Mouse (Mus musculus) neural tube, embryonic 12.5 days (tissue): ENCODE results near the gene Atxn7l2. TPM values are rescaled to one million over a fixed set of nuclear protein-coding genes. Genes with fewer than 3 reads are reported as not detected.
"Not testable (repeated sequence)": the region's sequence is repeated elsewhere in the genome, so short reads cannot be mapped to it uniquely, and the experiment has no call there.

Experiments used
- ATAC-seq: fragments of 200-750 bp; cut with Nextera tagmentation; 2 replicates; pipeline ENCODE4 v1.8.0; 2017; ENCODE audit warnings: low read depth, mild to moderate bottlenecking, moderate TSS enrichment, moderate library complexity; ENCODE audit not compliant: low FRiP score
- H3K27ac ChIP-seq: fragments of 300-500 bp; sonication (generic); 2 replicates; pipeline ENCODE4 v1.5.1; 2016
- H3K27me3 ChIP-seq: fragments of 300-500 bp; sonication (generic); replicated peaks from 2 replicates; pipeline ENCODE4 v1.6.1; 2016; ENCODE audit warnings: mild to moderate bottlenecking
- H3K36me3 ChIP-seq: fragments of 300-500 bp; sonication (generic); 2 replicates; pipeline ENCODE4 v1.6.1; 2016; ENCODE audit warnings: mild to moderate bottlenecking
- H3K4me1 ChIP-seq: fragments of 300-500 bp; sonication (generic); 2 replicates; pipeline ENCODE4 v1.6.1; 2016
- H3K4me2 ChIP-seq: fragments of 300-500 bp; sonication (generic); replicated peaks from 2 replicates; pipeline ENCODE4 v1.6.1; 2016; ENCODE audit warnings: mild to moderate bottlenecking
- H3K4me3 ChIP-seq: fragments of 300-500 bp; sonication (generic); 2 replicates; pipeline ENCODE4 v1.5.1; 2016
- H3K9ac ChIP-seq: fragments of 300-500 bp; sonication (generic); 2 replicates; pipeline ENCODE4 v1.6.1; 2016; ENCODE audit warnings: mild to moderate bottlenecking
- H3K9me3 ChIP-seq: fragments of 300-500 bp; sonication (generic); 2 replicates; pipeline ENCODE4 v1.6.1; 2016; ENCODE audit warnings: mild to moderate bottlenecking
- WGBS: fragments of 180-500 bp; shearing (Covaris S2); methylation state at CpG from one replicate; pipeline ENCODE4 v1.1.7; 2016; 5-methylcytosine and 5-hydroxymethylcytosine counted together
- polyA plus RNA-seq: library from polyadenylated mRNA; unstranded; fragments of >200 nt; fragmentation: Nextera tagmentation; extraction: Ambion mirVana; gene quantifications from 2 replicates; pipeline ENCODE4 v1.2.1, GENCODE M21; 2016

The Atxn7l2 gene
- polyA plus RNA-seq, result 28.8 and 30.4 TPM in 2 replicates

GRCm38 (mm10) chr3:108210771-108211139, at the start of gene Atxn7l2:
TSS of gene Atxn7l2 (minus strand) at chr3:108210934.
- no peaks in the 10 kb centered on the region for H3K9me3 ChIP-seq
- H3K9ac ChIP-seq, result peak within 1 kb of the TSS; percentile 83
- under 1% methylated on average over 14 of the region's 14 CpGs for WGBS
- peaks cover 26% of the 10 kb centered on the region for H3K36me3 ChIP-seq
- H3K27me3 ChIP-seq, result no peaks in the 10 kb centered on the region
- peaks cover 20% of the 10 kb centered on the region for H3K4me1 ChIP-seq
- H3K4me3 ChIP-seq, result peak within 1 kb of the TSS; percentile 65
- peak within 1 kb of the TSS; percentile 81 for H3K4me2 ChIP-seq
- peak; percentile 90 for ATAC-seq
- H3K27ac ChIP-seq, result peak within 1 kb of the TSS; percentile 81

DNA sequence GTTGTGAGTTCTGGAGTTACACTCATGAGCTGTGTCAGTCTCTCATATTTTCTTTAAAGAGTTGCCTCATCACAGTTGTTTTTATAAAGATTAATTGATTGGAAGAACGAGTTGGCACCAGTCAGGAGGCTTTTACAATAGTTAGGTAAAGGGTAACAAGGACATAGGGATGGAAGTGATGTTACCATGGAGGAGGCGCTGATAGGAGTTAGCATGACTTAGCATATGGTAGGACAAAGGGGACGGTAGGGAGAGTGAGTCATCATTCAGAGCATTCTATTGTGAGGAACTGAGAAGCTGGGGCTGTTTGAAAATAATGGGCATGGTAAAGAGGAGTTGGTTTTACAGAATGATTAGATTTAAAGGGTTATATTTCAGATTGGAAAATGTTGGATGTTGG, 48.6 kb upstream of the Atxn7l2 start:
- ATAC-seq, result no peak
- no peak overlapping the region for H3K4me3 ChIP-seq
- peak overlapping the region; percentile 72; the same call in 1 of the 2 replicates for H3K4me2 ChIP-seq
- peaks cover 14% of the 10 kb centered on the region for H3K36me3 ChIP-seq
- no peak overlapping the region for H3K27ac ChIP-seq
- no peak overlapping the region for H3K9ac ChIP-seq
- no peaks in the 10 kb centered on the region for H3K27me3 ChIP-seq
- no peaks in the 10 kb centered on the region for H3K9me3 ChIP-seq
- peaks cover 13% of the 10 kb centered on the region for H3K4me1 ChIP-seq
- WGBS, result 52% methylated on average over 3 of the region's 3 CpGs

GRCm38 (mm10) chr3:108257831-108258500, 47.2 kb upstream of the Atxn7l2 start:
- peak overlapping the region; percentile 72 for H3K4me2 ChIP-seq
- WGBS, result 78% methylated on average over 3 of the region's 3 CpGs
- H3K27me3 ChIP-seq, result no peaks in the 10 kb centered on the region
- H3K27ac ChIP-seq, result no peak overlapping the region
- peaks cover 13% of the 10 kb centered on the region for H3K4me1 ChIP-seq
- no peaks in the 10 kb centered on the region for H3K9me3 ChIP-seq
- H3K36me3 ChIP-seq, result peaks cover 9% of the 10 kb centered on the region
- ATAC-seq, result no peak
- peak overlapping the region; percentile 83 for H3K9ac ChIP-seq
- H3K4me3 ChIP-seq, result peak overlapping the region; percentile 94

- Histone ChIP-seq H3K36me3 (peaks cover 2% of the 10 kb centered on the region; the same call in 1 of the 2 replicates), H3K4me3 (peak within 1 kb of the TSS; percentile 94), H3K9ac (peak within 1 kb of the TSS; percentile 83), H3K9me3 (no peaks in the 10 kb centered on the region), H3K4me2 (peak within 1 kb of the TSS; percentile 72), H3K27ac (no peak within 1 kb of the TSS), H3K4me1 (peaks cover 13% of the 10 kb centered on the region), H3K27me3 (no peaks in the 10 kb centered on the region)
- under 1% methylated on average over 79 of the region's 79 CpGs for WGBS
- peak; percentile 99 for ATAC-seq
Measured at GRCm38 (mm10) chr3:108256719-108257637, 46.2 kb upstream of the Atxn7l2 start, which contains the start of gene Psma5. TSS of gene Psma5 (plus strand) at chr3:108256926.

- ATAC-seq, result no peak
- no peak overlapping the region for H3K9ac ChIP-seq
- no peak overlapping the region for H3K27ac ChIP-seq
- H3K4me2 ChIP-seq, result no peak overlapping the region
- H3K36me3 ChIP-seq, result no peaks in the 10 kb centered on the region
- H3K9me3 ChIP-seq, result no peaks in the 10 kb centered on the region
- no peaks in the 10 kb centered on the region for H3K4me1 ChIP-seq
- no peaks in the 10 kb centered on the region for H3K27me3 ChIP-seq
- no peak overlapping the region for H3K4me3 ChIP-seq
- 87% methylated on average over 2 of the region's 2 CpGs for WGBS
Measured at GRCm38 (mm10) chr3:108246857-108247256, 36.1 kb upstream of the Atxn7l2 start.

DNA sequence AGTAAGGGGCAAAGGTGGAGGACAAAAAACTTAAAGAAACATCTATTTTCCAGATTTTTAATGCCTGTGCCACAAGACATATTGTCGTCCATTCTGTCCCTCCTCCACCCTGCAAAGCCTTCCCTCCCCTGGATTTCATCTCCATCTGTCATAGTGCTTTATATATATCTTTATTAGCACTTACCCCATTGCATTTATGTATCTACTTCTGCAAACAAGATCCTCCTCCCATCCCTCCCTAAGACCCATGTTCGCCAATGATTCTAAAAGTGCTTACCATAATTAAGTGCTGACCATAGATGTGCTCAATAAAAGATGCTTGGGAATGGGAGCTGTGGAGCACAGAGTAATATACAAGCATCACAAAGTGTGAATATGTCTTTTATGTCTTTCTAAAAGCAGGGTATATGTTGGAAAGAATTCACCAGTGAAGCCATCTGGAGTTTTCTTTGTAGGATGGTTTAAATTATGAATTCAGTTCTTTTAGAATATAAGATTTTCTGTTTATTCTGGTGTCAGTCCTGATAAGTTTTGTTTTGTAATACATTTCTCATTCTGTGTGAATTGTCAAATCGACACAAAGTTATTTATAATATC, 30.6 kb upstream of the Atxn7l2 start:
- WGBS, result 90% methylated on average over 3 of the region's 3 CpGs
- H3K4me2 ChIP-seq, result no peak overlapping the region
- no peak overlapping the region for H3K27ac ChIP-seq
- H3K9me3 ChIP-seq, result no peaks in the 10 kb centered on the region
- H3K36me3 ChIP-seq, result no peaks in the 10 kb centered on the region
- no peak overlapping the region for H3K9ac ChIP-seq
- no peak for ATAC-seq
- no peak overlapping the region for H3K4me3 ChIP-seq
- H3K27me3 ChIP-seq, result no peaks in the 10 kb centered on the region
- no peaks in the 10 kb centered on the region for H3K4me1 ChIP-seq

DNA sequence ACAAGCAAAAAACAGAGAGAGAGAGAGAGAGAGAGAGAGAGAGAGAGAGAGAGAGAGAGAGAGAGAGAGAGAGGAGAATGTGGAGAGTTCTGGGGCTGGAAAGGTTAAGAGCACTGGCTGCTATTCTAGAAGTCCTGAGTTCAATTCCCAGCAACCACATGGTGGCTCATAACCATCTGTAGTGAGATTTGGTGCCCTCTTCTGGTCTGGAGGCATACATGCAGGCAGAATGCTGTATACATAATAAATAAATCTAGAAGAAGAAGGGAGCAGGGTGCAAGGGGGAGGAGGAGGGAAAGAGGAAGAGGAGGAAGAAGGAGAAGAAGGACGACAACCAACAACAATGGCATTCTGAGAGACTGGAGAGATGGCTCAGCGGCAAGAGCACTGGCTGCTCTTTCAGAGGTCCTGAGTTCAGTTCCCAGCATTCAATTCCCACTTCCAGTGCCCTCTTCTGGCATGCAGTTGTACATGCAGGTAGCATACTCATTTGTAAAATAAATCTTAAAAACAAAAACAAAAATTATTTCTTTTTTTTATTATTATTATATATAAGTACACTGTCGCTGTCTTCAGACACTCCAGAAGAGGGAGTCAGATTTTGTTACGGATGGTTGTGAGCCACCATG, 26.9 kb upstream of the Atxn7l2 start:
- not testable (repeated sequence) for H3K36me3 ChIP-seq, H3K27me3 ChIP-seq, H3K9ac ChIP-seq, H3K4me1 ChIP-seq, H3K27ac ChIP-seq, H3K9me3 ChIP-seq, ATAC-seq, H3K4me3 ChIP-seq, H3K4me2 ChIP-seq
- WGBS, result 80% methylated on average over 4 of the region's 4 CpGs

DNA sequence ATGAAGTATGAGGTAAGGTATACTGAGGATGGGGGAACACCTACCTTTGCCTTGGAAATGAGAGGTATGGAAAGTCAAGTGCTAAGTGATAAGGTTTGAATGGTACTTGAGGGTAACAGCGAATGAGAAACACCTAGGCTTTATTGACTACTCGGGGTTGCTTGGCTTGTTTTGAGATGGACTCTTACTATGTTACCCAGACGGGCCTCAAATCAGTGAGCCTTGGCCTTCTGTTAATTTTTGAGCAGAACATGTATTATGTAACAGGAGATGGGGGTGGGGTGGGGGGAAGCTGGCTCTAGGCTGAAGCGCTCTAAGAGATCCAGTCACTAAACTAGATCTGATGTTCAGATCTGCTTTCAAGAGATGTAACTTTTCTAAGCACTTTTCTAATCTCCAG, 20.9 kb upstream of the Atxn7l2 start:
- no peak for ATAC-seq
- peaks cover 3% of the 10 kb centered on the region for H3K4me1 ChIP-seq
- WGBS, result 87% methylated on average over 4 of the region's 4 CpGs
- no peak overlapping the region for H3K27ac ChIP-seq
- peaks cover 14% of the 10 kb centered on the region for H3K27me3 ChIP-seq
- no peak overlapping the region for H3K4me3 ChIP-seq
- no peaks in the 10 kb centered on the region for H3K9me3 ChIP-seq
- no peak overlapping the region for H3K9ac ChIP-seq
- H3K36me3 ChIP-seq, result no peaks in the 10 kb centered on the region
- no peak overlapping the region for H3K4me2 ChIP-seq

GRCm38 (mm10) chr3:108227521-108227920, 16.8 kb upstream of the Atxn7l2 start:
- Histone ChIP-seq H3K36me3 (no peaks in the 10 kb centered on the region), H3K9me3 (no peaks in the 10 kb centered on the region), H3K4me2 (no peak overlapping the region), H3K27me3 (peaks cover 43% of the 10 kb centered on the region), H3K9ac (no peak overlapping the region), H3K4me1 (peaks cover 12% of the 10 kb centered on the region), H3K27ac (no peak overlapping the region), H3K4me3 (no peak overlapping the region)
- WGBS, result 70% methylated on average over 2 of the region's 2 CpGs
- no peak for ATAC-seq

DNA sequence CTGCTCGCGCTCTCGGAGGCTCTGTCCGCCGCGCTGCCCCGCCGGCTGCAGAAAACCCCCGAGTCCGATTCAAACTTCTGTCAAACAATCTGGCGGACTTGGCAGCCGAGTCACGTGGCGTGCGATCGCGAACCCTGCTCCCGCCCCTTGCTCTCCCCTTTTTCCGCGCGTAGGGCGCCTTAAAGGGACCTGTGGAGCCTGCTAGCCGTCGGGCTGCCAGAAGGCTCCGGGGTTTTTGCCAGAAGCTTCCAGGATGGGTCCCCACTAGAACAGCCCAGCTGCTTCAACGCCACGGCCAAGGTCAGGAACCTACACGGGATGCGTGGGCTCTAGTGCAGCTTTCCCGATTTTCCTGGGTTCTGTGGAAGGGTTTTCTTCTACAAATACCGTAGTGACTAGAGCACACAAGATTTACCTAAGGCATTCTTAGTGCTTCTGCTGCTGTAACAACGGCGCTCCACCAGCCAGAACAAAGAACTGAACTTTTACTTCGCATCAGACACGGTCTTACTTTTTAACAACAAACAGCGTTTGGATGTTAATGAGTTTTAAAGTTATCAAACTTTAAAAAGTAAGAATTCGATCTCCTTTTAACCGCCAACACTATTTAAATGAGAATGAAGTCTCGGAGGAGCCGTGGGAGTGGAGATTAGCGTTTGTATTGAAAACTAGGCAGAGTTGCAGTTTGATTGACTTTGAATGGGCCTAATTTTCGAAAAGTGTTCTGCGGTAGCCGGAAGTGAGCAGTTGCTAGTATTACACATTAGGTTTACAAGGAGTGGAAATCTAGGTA, 16.0 kb upstream of the Atxn7l2 start, which contains the start of gene Sypl2:
Gene Sypl2 (minus strand): TSS at position 91 of the 793 bp plus-strand sequence.
- ATAC-seq, result no peak
- Histone ChIP-seq H3K9me3 (no peaks in the 10 kb centered on the region), H3K36me3 (no peaks in the 10 kb centered on the region), H3K4me2 (peak within 1 kb of the TSS; percentile 71), H3K9ac (peak within 1 kb of the TSS; percentile 13; the same call in 1 of the 2 replicates), H3K4me1 (peaks cover 12% of the 10 kb centered on the region), H3K27ac (no peak within 1 kb of the TSS), H3K4me3 (peak within 1 kb of the TSS; percentile 37), H3K27me3 (peaks cover 47% of the 10 kb centered on the region)
- WGBS, result 3% methylated on average over 44 of the region's 44 CpGs
